In genomic region chr11:5836126-5836525, GRCm38 (mm10) we compare ENCODE assay signal across 8 mouse cellular contexts. TPM values are rescaled to one million over a fixed set of nuclear protein-coding genes. Genes with fewer than 3 reads are reported as not detected.
DNase-seq lines count a peak whose midpoint lies in the region; ATAC-seq and TF ChIP-seq lines count a peak whose summit lies in the region.

No protein-coding gene starts in this region.

- 46% methylated on average over 1 of the region's 1 CpGs for WGBS in forebrain, embryonic 13.5 days
- 56% methylated on average over 1 of the region's 1 CpGs for WGBS in forebrain, embryonic 15.5 days
- 60% methylated on average over 1 of the region's 1 CpGs for WGBS in lung, postnatal 0 days

- DNase-seq in lung, postnatal 0 days (ENCODE audit: low spot score): no peak
- no peak for DNase-seq in lung, adult 18-20 months
- peak; percentile 18 for DNase-seq in cerebellum, adult 8-10 months
- peak; percentile 43 for DNase-seq in retina, postnatal 1 day
- DNase-seq in testis, postnatal 14 days (ENCODE audit: low spot score): no peak
- no peak for DNase-seq in heart, postnatal 14 days

- intact Hi-C loops in heart, postnatal 14 days (cut with DNase I): loop anchor here (2.0 to 5.0 kb wide), 2 partner anchors 49 kb away; partner anchors contain the start of gene Dbnl

- no peak overlapping the region for H3K4me2 ChIP-seq in forebrain, embryonic 13.5 days
- H3K4me2 ChIP-seq in forebrain, embryonic 15.5 days (replicated peaks): no peak overlapping the region
- no peak overlapping the region for H3K4me2 ChIP-seq in lung, postnatal 0 days (replicated peaks; ENCODE audit: low read depth, low read length)

- no peak for ATAC-seq in forebrain, embryonic 13.5 days
- ATAC-seq in forebrain, embryonic 15.5 days (replicated peaks): no peak
- no peak for ATAC-seq in lung, postnatal 0 days

- peaks cover 22% of the 10 kb centered on the region for H3K36me3 ChIP-seq in forebrain, embryonic 13.5 days (ENCODE audit: poor library complexity, severe bottlenecking)
- H3K36me3 ChIP-seq in forebrain, embryonic 15.5 days: peaks cover 8% of the 10 kb centered on the region; the same call in 1 of the 2 replicates
- H3K36me3 ChIP-seq in lung, postnatal 0 days (ENCODE audit: insufficient read depth, low read length): peaks cover 11% of the 10 kb centered on the region; the same call in 1 of the 2 replicates

- no peak for TF ChIP-seq EP300 in lung, postnatal 0 days (IDR thresholded peaks at IDR 0.05)

- no peak overlapping the region for H3K4me3 ChIP-seq in forebrain, embryonic 13.5 days
- H3K4me3 ChIP-seq in forebrain, embryonic 15.5 days: no peak overlapping the region
- no peak overlapping the region for H3K4me3 ChIP-seq in lung, postnatal 0 days (ENCODE audit: low read depth, low read length)

- no peak overlapping the region for H3K9ac ChIP-seq in forebrain, embryonic 13.5 days
- no peak overlapping the region for H3K9ac ChIP-seq in forebrain, embryonic 15.5 days (replicated peaks)
- no peak overlapping the region for H3K9ac ChIP-seq in lung, postnatal 0 days (replicated peaks; ENCODE audit: low read depth)

- no peaks in the 10 kb centered on the region for H3K9me3 ChIP-seq in forebrain, embryonic 13.5 days (replicated peaks)
- no peaks in the 10 kb centered on the region for H3K9me3 ChIP-seq in forebrain, embryonic 15.5 days
- H3K9me3 ChIP-seq in lung, postnatal 0 days (ENCODE audit: low read length): no peaks in the 10 kb centered on the region

- peak; percentile 51 for TF ChIP-seq CTCF in lung, postnatal 0 days (IDR thresholded peaks at IDR 0.05)

- H3K27ac ChIP-seq in forebrain, embryonic 13.5 days: peak overlapping the region; percentile 19; the same call in 1 of the 2 replicates
- H3K27ac ChIP-seq in forebrain, embryonic 15.5 days (replicated peaks): no peak overlapping the region
- H3K27ac ChIP-seq in lung, postnatal 0 days (ENCODE audit: low read length): 0 out of 2 replicates have a peak overlapping the region, but pooled peaks have one; percentile 60

- peaks cover 13% of the 10 kb centered on the region for H3K4me1 ChIP-seq in forebrain, embryonic 13.5 days
- H3K4me1 ChIP-seq in forebrain, embryonic 15.5 days: peaks cover 8% of the 10 kb centered on the region
- peaks cover 4% of the 10 kb centered on the region; the same call in 1 of the 2 replicates for H3K4me1 ChIP-seq in lung, postnatal 0 days (ENCODE audit: insufficient read depth, low read depth, low read length)

- no peaks in the 10 kb centered on the region for H3K27me3 ChIP-seq in forebrain, embryonic 13.5 days
- H3K27me3 ChIP-seq in forebrain, embryonic 15.5 days: no peaks in the 10 kb centered on the region
- H3K27me3 ChIP-seq in lung, postnatal 0 days (replicated peaks; ENCODE audit: insufficient read depth, low read length): no peaks in the 10 kb centered on the region

RNA-seq across cellular contexts. Expression of gene Polm, which starts 1.7 kb away (rescaled TPM):
- 7.6 and 7.8 TPM in 2 replicates for polyA plus RNA-seq in forebrain, embryonic 13.5 days (2015; fragmentation: Nextera tagmentation; extraction: Ambion mirVana)
- 7.0 TPM in 2 replicates for polyA plus RNA-seq in forebrain, embryonic 15.5 days (2015; fragmentation: Nextera tagmentation; extraction: Ambion mirVana)
- 5.9 and 8.2 TPM in 2 replicates for polyA plus RNA-seq in lung, postnatal 0 days (2015; fragmentation: Nextera tagmentation; extraction: Ambion mirVana)
- 1 to 10 TPM; 4.2 to 5.0 TPM for total RNA-seq in heart, postnatal 14 days (2021)

RNA-seq across cellular contexts. Expression of gene Aebp1, which starts 25.6 kb away (rescaled TPM):
- polyA plus RNA-seq in forebrain, embryonic 13.5 days (2015; fragmentation: Nextera tagmentation; extraction: Ambion mirVana): 5.5 and 6.0 TPM in 2 replicates
- polyA plus RNA-seq in forebrain, embryonic 15.5 days (2015; fragmentation: Nextera tagmentation; extraction: Ambion mirVana): 10.0 and 10.4 TPM in 2 replicates
- polyA plus RNA-seq in lung, postnatal 0 days (2015; fragmentation: Nextera tagmentation; extraction: Ambion mirVana): 21.8 and 22.3 TPM in 2 replicates
- total RNA-seq in heart, postnatal 14 days (2021): 10 to 100 TPM; 27.1 to 32.5 TPM

RNA-seq across cellular contexts. Expression of gene Pgam2, which starts 32.6 kb away (rescaled TPM):
- 1.2 and 3.1 TPM in 2 replicates for polyA plus RNA-seq in forebrain, embryonic 13.5 days (2015; fragmentation: Nextera tagmentation; extraction: Ambion mirVana)
- polyA plus RNA-seq in forebrain, embryonic 15.5 days (2015; fragmentation: Nextera tagmentation; extraction: Ambion mirVana): 1.9 and 3.1 TPM in 2 replicates
- 28.8 and 29.8 TPM in 2 replicates for polyA plus RNA-seq in lung, postnatal 0 days (2015; fragmentation: Nextera tagmentation; extraction: Ambion mirVana)
- total RNA-seq in heart, postnatal 14 days (2021): 100 to 1,000 TPM; 796 to 815 TPM

RNA-seq across cellular contexts. Expression of gene Pold2, which starts 42.0 kb away (rescaled TPM):
- 100 and 102 TPM in 2 replicates for polyA plus RNA-seq in forebrain, embryonic 13.5 days (2015; fragmentation: Nextera tagmentation; extraction: Ambion mirVana)
- polyA plus RNA-seq in forebrain, embryonic 15.5 days (2015; fragmentation: Nextera tagmentation; extraction: Ambion mirVana): 72.6 and 76.4 TPM in 2 replicates
- polyA plus RNA-seq in lung, postnatal 0 days (2015; fragmentation: Nextera tagmentation; extraction: Ambion mirVana): 30.1 and 34.1 TPM in 2 replicates
- 10 to 100 TPM; 31.0 to 33.0 TPM for total RNA-seq in heart, postnatal 14 days (2021)

RNA-seq across cellular contexts. Expression of gene Dbnl, which starts 47.8 kb away (rescaled TPM):
- polyA plus RNA-seq in forebrain, embryonic 13.5 days (2015; fragmentation: Nextera tagmentation; extraction: Ambion mirVana): 133 and 136 TPM in 2 replicates
- 138 and 140 TPM in 2 replicates for polyA plus RNA-seq in forebrain, embryonic 15.5 days (2015; fragmentation: Nextera tagmentation; extraction: Ambion mirVana)
- 98.0 and 99.7 TPM in 2 replicates for polyA plus RNA-seq in lung, postnatal 0 days (2015; fragmentation: Nextera tagmentation; extraction: Ambion mirVana)
- total RNA-seq in heart, postnatal 14 days (2021): 10 to 100 TPM; 27.3 to 30.5 TPM

Comparison
In these comparisons a context has a peak if more than half of its experiments do, and no peak if none do; other contexts are left out.
1. DNase-seq: peak in cerebellum, adult 8-10 months (single experiment) and retina, postnatal 1 day (single experiment); none in lung, postnatal 0 days (single experiment), lung, adult 18-20 months (0 of 2), testis, postnatal 14 days (single experiment) and heart, postnatal 14 days (0 of 2).